Mouse (Mus musculus) forebrain, embryonic 14.5 days (tissue): ENCODE measurements around the gene Fndc7. TPM values are rescaled to one million over a fixed set of nuclear protein-coding genes. Genes with fewer than 3 reads are reported as not detected.

Experiments
- ATAC-seq: fragments of 200-750 bp; cut with Nextera tagmentation; 2 replicates; pipeline ENCODE4 v1.8.0; 2017; ENCODE audit warnings: mild to moderate bottlenecking, moderate library complexity
- DNase-seq: peaks from one replicate; pipeline ENCODE4 v3.0.0-alpha.2; 2015; ENCODE audit warnings: low spot score
- H3K27ac ChIP-seq: fragments of 300-500 bp; sonication (generic); 2 replicates; pipeline ENCODE4 v1.5.1; 2014; ENCODE audit warnings: low read depth, mild to moderate bottlenecking, control low read depth, low read length, moderate library complexity
- H3K27me3 ChIP-seq: fragments of 300-500 bp; sonication (generic); replicated peaks from 2 replicates; pipeline ENCODE4 v1.6.1; 2014; ENCODE audit warnings: low read length, control low read depth, mixed read lengths; ENCODE audit not compliant: control insufficient read depth, insufficient read depth
- H3K36me3 ChIP-seq: fragments of 300-500 bp; sonication (generic); 2 replicates; pipeline ENCODE4 v1.6.1; 2014; ENCODE audit warnings: low read length, control low read depth; ENCODE audit not compliant: control insufficient read depth, insufficient read depth
- H3K4me1 ChIP-seq: fragments of 300-500 bp; sonication (generic); 2 replicates; pipeline ENCODE4 v1.6.1; 2014; ENCODE audit warnings: antibody characterized with exemption, low read length, control low read depth; ENCODE audit not compliant: control insufficient read depth, insufficient read depth
- H3K4me2 ChIP-seq: fragments of 300-500 bp; sonication (generic); 2 replicates; pipeline ENCODE4 v1.6.1; 2014; ENCODE audit warnings: mild to moderate bottlenecking, control low read depth, low read length
- H3K4me3 ChIP-seq: fragments of 300-500 bp; sonication (generic); 2 replicates; pipeline ENCODE4 v1.5.1; 2014; ENCODE audit warnings: low read depth, low read length, control low read depth
- H3K9ac ChIP-seq: fragments of 300-500 bp; sonication (generic); 2 replicates; pipeline ENCODE4 v1.6.1; 2014; ENCODE audit warnings: mild to moderate bottlenecking, low read length, control low read depth, moderate library complexity
- H3K9me3 ChIP-seq: fragments of 300-500 bp; sonication (generic); replicated peaks from 2 replicates; pipeline ENCODE4 v1.6.1; 2016; ENCODE audit warnings: low read length, control low read depth, mixed read lengths; ENCODE audit not compliant: control insufficient read depth
- WGBS: fragments of 180-500 bp; shearing (Covaris S2); extraction: QIAGEN DNeasy Blood & Tissue Kit; methylation state at CpG from one replicate; pipeline ENCODE4 v1.1.7; 2014; 5-methylcytosine and 5-hydroxymethylcytosine counted together
- polyA plus RNA-seq: library from polyadenylated mRNA; unstranded; fragments of >200 nt; fragmentation: Nextera tagmentation; extraction: Ambion mirVana; gene quantifications from 2 replicates; pipeline ENCODE4 v1.2.1, GENCODE M21; 2014

The Fndc7 gene
- polyA plus RNA-seq, 1 experiment from 2014 or later: not detected

DNA sequence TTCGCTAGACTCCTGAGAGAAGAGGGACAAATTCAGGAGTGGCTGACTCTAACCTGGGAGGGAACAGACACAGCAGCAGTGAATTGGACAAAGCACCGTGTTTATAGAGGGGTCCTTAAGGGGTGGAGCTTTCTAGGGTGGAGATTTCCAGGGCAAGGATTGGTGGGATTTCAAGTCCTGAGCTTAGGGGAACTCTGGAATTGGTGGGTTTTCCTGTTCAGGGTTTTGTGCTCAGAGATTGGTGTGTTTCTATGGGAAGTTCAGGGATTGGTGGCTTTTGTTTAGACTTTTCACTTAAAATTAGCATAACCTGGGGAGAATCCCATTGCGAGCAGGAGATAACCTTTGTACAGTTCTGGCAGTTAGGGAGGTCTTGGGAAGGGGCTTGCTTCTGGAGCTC is 28.2 kb upstream of the Fndc7 start:
- Histone ChIP-seq H3K27me3 (no peaks in the 10 kb centered on the region), H3K4me2 (no peak overlapping the region), H3K4me1 (no peaks in the 10 kb centered on the region), H3K36me3 (no peaks in the 10 kb centered on the region), H3K9ac (no peak overlapping the region), H3K4me3 (no peak overlapping the region), H3K27ac (no peak overlapping the region), H3K9me3 (no peaks in the 10 kb centered on the region)
- DNase-seq (no peak), ATAC-seq (no peak)
- 50% methylated on average over 3 of the region's 3 CpGs for WGBS

DNA sequence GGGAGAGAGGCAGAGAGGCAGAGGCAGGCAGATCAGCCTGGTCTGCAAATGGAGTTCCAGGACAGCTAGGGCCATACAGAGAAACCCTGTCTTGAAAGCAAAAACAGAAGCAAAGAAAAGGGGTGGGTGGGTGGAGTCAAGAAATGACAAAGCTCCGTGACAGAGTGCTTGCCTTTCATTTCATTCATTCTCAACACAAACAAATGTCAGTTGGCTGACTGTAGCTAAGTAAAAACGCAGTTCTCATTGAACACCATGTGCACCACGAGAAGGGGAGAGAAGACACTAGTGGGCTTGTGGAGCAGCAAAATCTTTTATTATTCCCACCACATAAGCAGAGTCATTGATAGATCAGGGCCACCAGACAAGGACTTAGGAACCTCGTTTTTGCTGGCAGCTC is 27.0 kb upstream of the Fndc7 start:
- ATAC-seq: no peak
- no peaks in the 10 kb centered on the region for H3K27me3 ChIP-seq
- 25% methylated on average over 4 of the region's 4 CpGs for WGBS
- no peak for DNase-seq
- no peak overlapping the region for H3K9ac ChIP-seq
- no peaks in the 10 kb centered on the region for H3K9me3 ChIP-seq
- no peak overlapping the region for H3K27ac ChIP-seq
- H3K4me3 ChIP-seq: no peak overlapping the region
- no peak overlapping the region for H3K4me2 ChIP-seq
- H3K4me1 ChIP-seq: peaks cover 2% of the 10 kb centered on the region; the same call in 1 of the 2 replicates
- no peaks in the 10 kb centered on the region for H3K36me3 ChIP-seq

- Histone ChIP-seq H3K4me2 (no peak overlapping the region), H3K27me3 (no peaks in the 10 kb centered on the region), H3K9me3 (no peaks in the 10 kb centered on the region), H3K4me3 (no peak overlapping the region), H3K27ac (no peak overlapping the region; the same call in 1 of the 2 replicates), H3K36me3 (no peaks in the 10 kb centered on the region), H3K4me1 (peaks cover 2% of the 10 kb centered on the region; the same call in 1 of the 2 replicates), H3K9ac (no peak overlapping the region)
- ATAC-seq: no peak
- DNase-seq: no peak
- 74% methylated on average over 1 of the region's 1 CpGs for WGBS
These were observed 26.2 kb upstream of the Fndc7 start for GRCm38 (mm10) chr3:108915999-108916398.

- H3K4me1 ChIP-seq: peaks cover 11% of the 10 kb centered on the region
- DNase-seq: peak; percentile 98
- peak; percentile 100 for ATAC-seq
- H3K4me3 ChIP-seq: peak within 1 kb of the TSS; percentile 65
- H3K9ac ChIP-seq: peak within 1 kb of the TSS; percentile 93
- peak within 1 kb of the TSS; percentile 94 for H3K27ac ChIP-seq
- WGBS: 1% methylated on average over 53 of the region's 53 CpGs
- H3K27me3 ChIP-seq: no peaks in the 10 kb centered on the region
- H3K9me3 ChIP-seq: no peaks in the 10 kb centered on the region
- peak within 1 kb of the TSS; percentile 98 for H3K4me2 ChIP-seq
- H3K36me3 ChIP-seq: peaks cover 11% of the 10 kb centered on the region
These were observed 22.0 kb upstream of the Fndc7 start, which contains the start of gene Prpf38b for GRCm38 (mm10) chr3:108911548-108912413. Gene Prpf38b (minus strand): TSS chr3:108911727.

DNA sequence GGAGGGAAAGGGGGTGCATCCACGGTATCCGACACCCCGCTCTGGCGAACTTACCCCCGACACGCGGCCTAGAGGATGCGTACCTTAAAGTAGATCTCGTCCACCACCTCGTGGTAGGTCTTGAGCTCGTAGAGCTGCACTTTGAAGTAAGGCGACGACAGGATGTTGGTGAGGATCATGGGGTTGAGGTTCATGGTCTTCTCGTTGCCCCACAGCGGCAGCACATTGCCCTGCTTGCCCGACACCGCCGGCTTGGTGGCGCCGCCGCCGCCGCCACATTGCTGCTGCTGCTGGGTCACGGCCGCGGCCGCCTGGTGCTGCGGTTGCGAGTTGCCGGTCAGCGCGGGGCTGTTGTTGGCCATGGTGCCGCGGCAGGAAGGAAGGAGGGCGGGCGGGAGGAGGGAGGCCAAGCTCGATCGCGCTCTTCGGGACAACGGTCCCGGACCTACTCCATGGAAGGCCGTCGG is 21.3 kb upstream of the Fndc7 start:
- ATAC-seq (peak; percentile 83), DNase-seq (peak; percentile 70)
- peaks cover 17% of the 10 kb centered on the region for H3K36me3 ChIP-seq
- under 1% methylated on average over 43 of the region's 44 CpGs for WGBS
- H3K4me1 ChIP-seq: peaks cover 11% of the 10 kb centered on the region
- peak overlapping the region; percentile 93 for H3K9ac ChIP-seq
- H3K27me3 ChIP-seq: no peaks in the 10 kb centered on the region
- peak overlapping the region; percentile 98 for H3K4me2 ChIP-seq
- H3K27ac ChIP-seq: peak overlapping the region; percentile 94
- H3K9me3 ChIP-seq: no peaks in the 10 kb centered on the region
- peak overlapping the region; percentile 65 for H3K4me3 ChIP-seq

- Histone ChIP-seq H3K4me2 (peak overlapping the region; percentile 98), H3K27ac (peak overlapping the region; percentile 94), H3K4me1 (peaks cover 11% of the 10 kb centered on the region), H3K27me3 (no peaks in the 10 kb centered on the region), H3K4me3 (peak overlapping the region; percentile 65), H3K36me3 (peaks cover 22% of the 10 kb centered on the region), H3K9ac (peak overlapping the region; percentile 93), H3K9me3 (no peaks in the 10 kb centered on the region)
- peak; percentile 19 for DNase-seq
- no peak for ATAC-seq
- WGBS: 0% methylated on average over 32 of the region's 32 CpGs
These were observed 20.7 kb upstream of the Fndc7 start for GRCm38 (mm10) chr3:108910303-108911080.

DNA sequence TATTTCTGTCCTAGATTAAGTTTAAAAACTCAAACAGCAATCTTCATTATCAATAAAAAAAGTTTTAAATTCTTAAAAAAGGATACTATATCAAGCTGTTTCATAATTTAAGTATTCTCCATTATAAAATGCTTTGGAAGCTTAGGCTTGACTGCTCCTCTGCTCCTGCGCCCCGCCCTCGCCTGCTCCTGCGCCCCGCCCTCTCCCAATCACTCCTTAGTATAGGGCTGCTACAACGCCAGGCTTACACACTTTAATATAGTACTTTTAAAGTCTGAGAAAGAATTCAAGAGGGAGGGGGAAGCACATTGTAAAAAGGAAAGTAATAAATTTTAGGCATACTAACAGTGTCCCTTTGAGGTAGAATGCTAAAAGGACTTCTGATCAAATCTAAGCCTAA is 13.1 kb upstream of the Fndc7 start:
- Histone ChIP-seq H3K9ac (no peak overlapping the region), H3K27ac (no peak overlapping the region), H3K9me3 (0 out of 2 replicates have a peak, but pooled peaks cover 3% of the 10 kb centered on the region), H3K36me3 (peaks cover 59% of the 10 kb centered on the region), H3K27me3 (no peaks in the 10 kb centered on the region), H3K4me1 (no peaks in the 10 kb centered on the region), H3K4me2 (no peak overlapping the region), H3K4me3 (no peak overlapping the region)
- ATAC-seq: no peak
- WGBS: 95% methylated on average over 6 of the region's 6 CpGs
- no peak for DNase-seq

DNA sequence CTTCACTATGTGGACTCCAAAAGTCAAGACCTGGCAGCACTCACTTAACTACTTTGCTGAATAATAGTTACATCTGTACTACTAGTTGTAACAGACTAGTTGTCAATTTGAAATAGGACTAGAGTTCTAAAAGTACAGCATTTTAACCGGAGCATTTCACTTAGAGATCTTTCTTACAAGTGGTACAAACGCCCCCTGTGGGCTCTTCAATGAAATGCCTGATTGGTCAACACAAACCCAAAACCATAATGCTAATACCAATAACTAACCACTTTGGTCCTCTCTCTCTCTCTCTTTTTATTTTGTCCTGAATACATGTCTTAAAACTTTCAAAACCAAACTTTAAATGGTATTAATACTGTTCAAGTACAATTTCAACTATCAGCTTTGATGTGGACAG is 12.2 kb upstream of the Fndc7 start:
- no peak for ATAC-seq
- WGBS: 65% methylated on average over 2 of the region's 2 CpGs
- H3K27ac ChIP-seq: no peak overlapping the region

More for the DNA sequence above, 12.2 kb upstream of the Fndc7 start:
- DNase-seq: no peak
- no peak overlapping the region for H3K4me2 ChIP-seq
- H3K9me3 ChIP-seq: 0 out of 2 replicates have a peak, but pooled peaks cover 3% of the 10 kb centered on the region
- H3K9ac ChIP-seq: no peak overlapping the region
- H3K4me1 ChIP-seq: no peaks in the 10 kb centered on the region
- peaks cover 50% of the 10 kb centered on the region for H3K36me3 ChIP-seq
- H3K27me3 ChIP-seq: no peaks in the 10 kb centered on the region
- H3K4me3 ChIP-seq: no peak overlapping the region
